Mouse (Mus musculus) brain, embryonic 14.5 days (tissue): ENCODE measurements at regions not wholly inside any gene's neighbourhood (a gene's known extent, or its start where the extent isn't known, plus 50 kb on each side); places are given as distances from the start of the nearest gene placed in this dataset.

Experiments
- DNase-seq: peaks from one replicate; pipeline ENCODE4 v3.0.0-alpha.2; 2011; ENCODE audit warnings: low read depth
- CTCF ChIP-seq: fragments of 200-500 bp; IDR thresholded peaks from 2 replicates; pipeline ENCODE4 v1.5.1; 2012; ENCODE audit warnings: inconsistent platforms, mild to moderate bottlenecking, moderate library complexity, borderline replicate concordance; ENCODE audit not compliant: insufficient read depth, insufficient read length; ENCODE audit errors: extremely low read depth
- POLR2A ChIP-seq: fragments of 200-500 bp; IDR thresholded peaks from 2 replicates; pipeline ENCODE4 v1.6.1; 2012; ENCODE audit warnings: mild to moderate bottlenecking, inconsistent platforms, borderline replicate concordance; ENCODE audit not compliant: poor library complexity, insufficient read depth, insufficient read length, severe bottlenecking; ENCODE audit errors: extremely low read depth

DNA sequence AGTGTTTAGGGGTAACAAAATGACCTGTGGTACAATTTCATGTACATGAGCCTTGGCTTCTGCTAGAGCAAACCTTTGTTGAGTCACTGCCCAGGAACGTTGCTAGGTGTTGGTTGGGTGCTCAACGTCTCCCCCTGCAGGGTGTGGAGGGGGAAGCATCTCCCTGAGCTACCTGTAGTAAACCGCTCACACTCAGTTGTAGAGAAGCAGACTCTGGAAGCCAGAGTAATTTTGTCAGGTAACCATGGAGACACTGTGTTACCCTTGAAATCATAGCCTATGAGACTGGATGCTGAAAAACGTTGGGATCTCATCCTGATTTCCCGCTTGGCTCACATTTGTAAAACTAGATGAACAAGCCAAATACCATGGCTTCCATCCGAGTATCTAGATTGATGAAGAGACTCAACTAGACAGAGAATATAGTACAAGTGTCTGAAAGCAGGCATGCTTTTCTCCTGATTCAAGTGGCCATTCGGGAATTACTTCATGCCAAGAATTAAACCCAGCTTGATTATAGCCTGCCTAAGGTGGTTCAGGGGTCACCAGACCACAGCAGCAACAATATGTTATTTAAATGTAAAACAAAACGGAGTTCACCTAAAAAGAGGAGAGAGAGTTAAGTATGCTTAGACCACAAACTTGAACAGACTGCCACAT, 63.7 kb upstream of the Ctla4 start:
- TF ChIP-seq CTCF (peak; percentile 47; the same call in 1 of the 2 replicates), POLR2A (no peak)
- peak; percentile 24 for DNase-seq

DNA sequence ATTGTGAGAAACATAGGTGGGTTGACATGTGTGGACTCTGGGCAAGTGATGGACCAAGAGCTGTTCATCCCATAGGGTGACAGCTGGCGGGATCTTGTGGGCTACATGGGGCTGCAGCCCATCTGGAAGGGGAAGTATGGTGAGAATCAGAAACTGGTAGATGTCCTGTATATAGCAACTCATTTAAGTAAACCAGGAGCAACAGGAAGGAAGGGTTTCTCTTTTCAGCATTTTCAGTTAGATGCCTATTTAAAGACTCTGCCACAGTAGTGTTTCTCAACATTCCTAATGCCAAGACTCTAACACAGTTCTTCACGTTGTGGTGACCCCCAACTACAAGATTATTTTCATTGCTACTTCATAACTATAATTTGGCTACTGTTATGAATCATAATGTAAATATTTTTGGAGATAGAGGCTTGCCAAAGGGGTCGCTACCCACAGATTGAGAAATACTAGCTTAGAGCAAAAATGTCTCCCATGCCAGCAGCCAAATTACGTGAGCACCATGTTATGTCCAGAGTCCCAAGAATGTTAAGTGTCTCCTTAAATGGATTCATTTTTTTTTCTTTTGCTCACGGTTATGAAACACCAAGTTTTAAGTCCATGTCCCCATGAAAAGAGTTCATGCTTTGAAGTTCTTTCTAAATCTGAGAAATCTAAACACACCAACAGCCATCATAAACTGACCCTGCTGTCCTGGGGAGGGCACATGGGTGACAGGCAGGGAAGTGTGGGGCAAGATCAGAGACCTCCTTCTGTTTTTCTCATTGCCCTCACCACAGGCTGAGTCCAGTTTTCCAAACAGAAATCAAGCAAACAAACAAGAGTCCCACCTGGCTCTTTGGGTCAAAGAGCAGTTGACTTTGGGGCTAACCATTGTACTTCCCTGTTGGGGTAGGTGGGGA, 62.3 kb upstream of the Ctla4 start:
- no peak for DNase-seq
- TF ChIP-seq POLR2A (no peak), CTCF (no peak)

DNA sequence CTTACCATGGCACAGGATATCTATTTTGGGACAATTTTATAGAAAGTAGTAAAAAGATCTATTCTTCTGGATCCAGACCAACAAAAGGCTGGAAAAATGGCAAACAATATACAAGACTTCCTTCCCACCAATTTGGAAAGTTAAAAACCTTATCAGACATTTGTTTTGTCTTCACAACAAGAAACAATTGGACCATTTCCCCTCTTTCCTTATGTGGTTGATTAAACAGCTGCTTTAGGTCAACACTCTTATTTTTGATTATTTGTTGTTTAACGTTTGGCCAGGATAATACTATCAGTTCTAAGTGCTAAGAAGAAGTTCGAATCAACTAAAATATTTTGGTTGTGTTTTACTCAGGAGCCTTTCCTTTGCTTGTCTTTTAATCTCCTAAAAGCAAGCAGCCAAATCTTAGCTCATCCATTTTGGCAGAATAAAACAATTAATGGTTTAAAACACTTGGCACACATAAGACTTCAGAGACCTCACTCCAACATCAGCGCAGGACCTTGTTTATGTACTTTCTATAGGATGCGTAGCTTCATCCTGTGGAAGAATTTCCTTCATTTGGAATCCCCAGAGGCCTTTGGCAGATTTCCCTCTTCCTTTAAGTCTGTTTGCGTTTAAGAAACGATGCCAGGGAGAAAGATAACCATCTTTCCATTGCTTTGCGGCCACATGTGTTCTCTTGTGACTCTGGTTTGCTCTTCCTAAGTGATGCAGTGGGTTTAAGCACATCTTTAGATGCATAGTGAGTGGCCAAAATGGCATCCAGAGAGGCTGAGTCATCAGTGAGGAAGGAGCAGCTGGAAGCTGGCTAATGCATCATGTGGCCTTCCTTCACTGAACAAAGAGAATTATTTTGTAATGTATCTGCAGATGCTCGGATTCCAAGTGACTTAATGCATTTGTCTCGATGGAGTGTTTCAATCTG, 61.3 kb upstream of the Ctla4 start:
- TF ChIP-seq POLR2A (no peak), CTCF (no peak)
- DNase-seq = peak; percentile 51

DNA sequence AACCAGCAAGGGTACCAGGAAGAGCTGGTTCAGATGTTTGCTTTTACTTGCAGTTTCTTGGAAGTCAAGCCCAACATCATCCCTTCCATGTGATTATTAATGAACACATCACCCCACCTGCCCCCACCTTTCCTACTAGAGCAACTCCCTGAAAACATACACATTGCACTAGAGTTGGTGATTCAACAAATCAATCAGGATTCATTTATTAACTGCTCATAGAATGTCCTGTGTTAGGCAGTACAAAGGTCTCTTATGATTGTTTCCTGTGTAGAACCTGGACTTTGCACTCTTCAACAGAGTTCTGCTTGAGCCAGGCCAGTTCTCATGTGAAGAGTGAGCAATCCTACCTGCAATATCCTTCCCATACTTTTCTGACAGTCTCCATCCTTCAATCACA, 59.8 kb upstream of the Ctla4 start:
- no peak for DNase-seq
- TF ChIP-seq CTCF (no peak), POLR2A (no peak)

DNA sequence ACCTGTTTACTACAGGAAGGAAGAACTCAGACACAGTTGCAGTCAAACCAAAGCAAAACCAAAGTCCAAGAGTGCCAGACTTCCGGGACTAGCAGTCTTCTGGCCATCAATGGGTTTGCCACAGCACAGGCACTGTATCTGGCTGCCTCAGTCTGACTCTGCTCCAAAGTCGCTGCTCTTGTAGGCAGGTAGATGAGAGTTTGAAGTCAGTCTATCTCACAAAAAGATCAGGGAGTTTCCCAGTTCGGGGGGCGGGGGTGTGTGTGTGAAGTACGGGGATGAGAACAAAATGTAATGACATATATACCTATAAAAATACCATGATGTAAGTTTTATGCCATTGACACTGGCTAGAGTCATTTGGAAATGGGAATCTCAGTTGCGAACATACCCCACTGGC, 58.6 kb upstream of the Ctla4 start:
- no peak for TF ChIP-seq CTCF
- TF ChIP-seq POLR2A = no peak
- no peak for DNase-seq

DNA sequence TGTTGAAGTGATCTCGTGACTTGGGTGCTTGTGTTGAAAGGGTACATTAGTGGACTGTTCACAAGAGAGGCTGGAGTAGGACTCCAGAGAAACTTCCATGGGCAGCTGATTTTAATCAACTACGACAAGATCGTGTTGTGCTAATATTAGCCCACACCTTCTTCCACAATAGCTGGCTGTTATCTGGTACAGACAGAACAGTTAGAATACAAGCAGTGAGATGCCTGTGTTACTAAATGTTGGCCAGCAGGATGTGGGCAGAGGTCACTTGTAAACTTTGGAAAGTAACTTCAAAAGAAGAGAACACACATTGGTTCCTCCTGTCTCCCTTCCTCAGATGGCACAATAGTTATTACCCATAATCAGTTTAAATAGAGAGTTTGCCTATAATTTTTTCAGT, 57.0 kb upstream of the Ctla4 start:
- TF ChIP-seq POLR2A (no peak), CTCF (no peak)
- DNase-seq = no peak

DNA sequence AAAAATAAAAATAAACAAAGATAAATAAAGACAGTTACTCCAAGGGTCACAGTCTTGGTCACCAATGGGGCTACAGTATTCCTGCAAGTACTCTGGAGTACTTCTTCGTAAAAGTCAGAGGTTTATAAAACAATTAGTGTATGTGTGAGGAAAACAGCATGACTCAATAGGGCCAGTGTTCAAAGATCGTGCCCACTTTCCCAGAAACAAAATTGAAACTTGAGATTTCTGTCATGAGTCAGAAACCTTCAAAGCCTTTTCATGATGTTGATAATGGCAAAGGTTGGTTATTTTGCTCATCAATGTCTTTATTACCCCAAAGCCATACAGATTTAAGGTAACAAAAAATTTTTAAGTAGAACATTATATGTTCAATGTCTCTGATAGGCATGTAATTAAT, 53.1 kb upstream of the Ctla4 start:
- TF ChIP-seq CTCF = no peak
- TF ChIP-seq POLR2A = no peak
- no peak for DNase-seq
